Mouse (Mus musculus): ENCODE results near the gene Ehf. TPM values are rescaled to one million over a fixed set of nuclear protein-coding genes. Genes with fewer than 3 reads are reported as not detected.

Gene Ehf
- polyA plus RNA-seq, 1 experiment, result 0.11 TPM

GRCm38 (mm10) chr2:103293214-103293613, 9.9 kb downstream of the Ehf start:
- 26% methylated on average over 3 of the region's 3 CpGs for WGBS
- Histone ChIP-seq H3K27me3 (ENCODE audit: control insufficient read depth, insufficient read depth, low read length) (no peaks in the 10 kb centered on the region), H3K4me1 (ENCODE audit: control insufficient read depth, insufficient read depth, low read length) (no peaks in the 10 kb centered on the region), H3K27ac (ENCODE audit: insufficient read depth, low read length) (no peak overlapping the region), H3K4me3 (replicated peaks; ENCODE audit: insufficient read depth, low read depth, low read length) (no peak overlapping the region)
- TF ChIP-seq CTCF (IDR thresholded peaks at IDR 0.05; ENCODE audit: borderline replicate concordance, insufficient read depth, low read depth, low read length), result no peak
- TF ChIP-seq POLR2A (IDR thresholded peaks at IDR 0.05; ENCODE audit: borderline replicate concordance, insufficient read depth, low read length), result no peak
- DNase-seq, result no peak

- Histone ChIP-seq H3K27ac (ENCODE audit: insufficient read depth, low read length) (no peak overlapping the region), H3K27me3 (ENCODE audit: control insufficient read depth, insufficient read depth, low read length) (no peaks in the 10 kb centered on the region), H3K4me1 (ENCODE audit: control insufficient read depth, insufficient read depth, low read length) (no peaks in the 10 kb centered on the region), H3K4me3 (replicated peaks; ENCODE audit: insufficient read depth, low read depth, low read length) (no peak overlapping the region)
- 58% methylated on average over 2 of the region's 2 CpGs for WGBS
- no peak for DNase-seq
- TF ChIP-seq CTCF (IDR thresholded peaks at IDR 0.05; ENCODE audit: borderline replicate concordance, insufficient read depth, low read depth, low read length) (no peak), POLR2A (IDR thresholded peaks at IDR 0.05; ENCODE audit: borderline replicate concordance, insufficient read depth, low read length) (no peak)
Observed at GRCm38 (mm10) chr2:103290705-103291269, 12.3 kb downstream of the Ehf start.

- DNase-seq, result no peak
- Histone ChIP-seq H3K27me3 (ENCODE audit: control insufficient read depth, insufficient read depth, low read length) (no peaks in the 10 kb centered on the region), H3K27ac (ENCODE audit: insufficient read depth, low read length) (no peak overlapping the region), H3K4me1 (ENCODE audit: control insufficient read depth, insufficient read depth, low read length) (no peaks in the 10 kb centered on the region), H3K4me3 (replicated peaks; ENCODE audit: insufficient read depth, low read depth, low read length) (no peak overlapping the region)
- TF ChIP-seq CTCF (IDR thresholded peaks at IDR 0.05; ENCODE audit: borderline replicate concordance, insufficient read depth, low read depth, low read length), result no peak
- no peak for TF ChIP-seq POLR2A (IDR thresholded peaks at IDR 0.05; ENCODE audit: borderline replicate concordance, insufficient read depth, low read length)
- WGBS, result 96% methylated on average over 3 of the region's 3 CpGs
Observed at GRCm38 (mm10) chr2:103290167-103290566, 12.9 kb downstream of the Ehf start.

GRCm38 (mm10) chr2:103289407-103289950, 13.6 kb downstream of the Ehf start:
- H3K4me3 ChIP-seq (replicated peaks; ENCODE audit: insufficient read depth, low read depth, low read length), result no peak overlapping the region
- TF ChIP-seq POLR2A (IDR thresholded peaks at IDR 0.05; ENCODE audit: borderline replicate concordance, insufficient read depth, low read length) (no peak), CTCF (IDR thresholded peaks at IDR 0.05; ENCODE audit: borderline replicate concordance, insufficient read depth, low read depth, low read length) (no peak)
- no peak for DNase-seq
- no peaks in the 10 kb centered on the region for H3K4me1 ChIP-seq (ENCODE audit: control insufficient read depth, insufficient read depth, low read length)
- WGBS, result 78% methylated on average over 7 of the region's 7 CpGs
- no peaks in the 10 kb centered on the region for H3K27me3 ChIP-seq (ENCODE audit: control insufficient read depth, insufficient read depth, low read length)
- H3K27ac ChIP-seq (ENCODE audit: insufficient read depth, low read length), result no peak overlapping the region

GRCm38 (mm10) chr2:103287716-103288115, 15.4 kb downstream of the Ehf start:
- no peak overlapping the region for H3K27ac ChIP-seq (ENCODE audit: insufficient read depth, low read length)
- no peak overlapping the region for H3K4me3 ChIP-seq (replicated peaks; ENCODE audit: insufficient read depth, low read depth, low read length)
- no peak for DNase-seq
- TF ChIP-seq CTCF (IDR thresholded peaks at IDR 0.05; ENCODE audit: borderline replicate concordance, insufficient read depth, low read depth, low read length) (no peak), POLR2A (IDR thresholded peaks at IDR 0.05; ENCODE audit: borderline replicate concordance, insufficient read depth, low read length) (no peak)
- H3K27me3 ChIP-seq (ENCODE audit: control insufficient read depth, insufficient read depth, low read length), result no peaks in the 10 kb centered on the region
- no peaks in the 10 kb centered on the region for H3K4me1 ChIP-seq (ENCODE audit: control insufficient read depth, insufficient read depth, low read length)
- WGBS, result 78% methylated on average over 5 of the region's 5 CpGs

GRCm38 (mm10) chr2:103285561-103285960, 17.5 kb downstream of the Ehf start:
- 41% methylated on average over 2 of the region's 2 CpGs for WGBS
- TF ChIP-seq POLR2A (IDR thresholded peaks at IDR 0.05; ENCODE audit: borderline replicate concordance, insufficient read depth, low read length), result no peak
- TF ChIP-seq CTCF (IDR thresholded peaks at IDR 0.05; ENCODE audit: borderline replicate concordance, insufficient read depth, low read depth, low read length), result no peak
- no peak for DNase-seq

GRCm38 (mm10) chr2:103283730-103284129, 19.3 kb downstream of the Ehf start:
- WGBS, result 56% methylated on average over 8 of the region's 8 CpGs
- TF ChIP-seq POLR2A (IDR thresholded peaks at IDR 0.05; ENCODE audit: borderline replicate concordance, insufficient read depth, low read length) (no peak), CTCF (IDR thresholded peaks at IDR 0.05; ENCODE audit: borderline replicate concordance, insufficient read depth, low read depth, low read length) (no peak)
- Histone ChIP-seq H3K4me3 (replicated peaks; ENCODE audit: insufficient read depth, low read depth, low read length) (no peak overlapping the region), H3K4me1 (ENCODE audit: control insufficient read depth, insufficient read depth, low read length) (no peaks in the 10 kb centered on the region), H3K27ac (ENCODE audit: insufficient read depth, low read length) (no peak overlapping the region), H3K27me3 (ENCODE audit: control insufficient read depth, insufficient read depth, low read length) (no peaks in the 10 kb centered on the region)
- no peak for DNase-seq

More at GRCm38 (mm10) chr2:103285561-103285960, 17.5 kb downstream of the Ehf start:
- H3K27me3 ChIP-seq (ENCODE audit: control insufficient read depth, insufficient read depth, low read length), result no peaks in the 10 kb centered on the region
- H3K27ac ChIP-seq (ENCODE audit: insufficient read depth, low read length), result no peak overlapping the region
- H3K4me1 ChIP-seq (ENCODE audit: control insufficient read depth, insufficient read depth, low read length), result no peaks in the 10 kb centered on the region
- H3K4me3 ChIP-seq (replicated peaks; ENCODE audit: insufficient read depth, low read depth, low read length), result no peak overlapping the region

- H3K4me1 ChIP-seq (ENCODE audit: control insufficient read depth, insufficient read depth, low read length), result no peaks in the 10 kb centered on the region
- no peak for DNase-seq
- no peak overlapping the region for H3K4me3 ChIP-seq (replicated peaks; ENCODE audit: insufficient read depth, low read depth, low read length)
- WGBS, result 53% methylated on average over 8 of the region's 8 CpGs
- TF ChIP-seq POLR2A (IDR thresholded peaks at IDR 0.05; ENCODE audit: borderline replicate concordance, insufficient read depth, low read length) (no peak), CTCF (IDR thresholded peaks at IDR 0.05; ENCODE audit: borderline replicate concordance, insufficient read depth, low read depth, low read length) (no peak)
- H3K27me3 ChIP-seq (ENCODE audit: control insufficient read depth, insufficient read depth, low read length), result no peaks in the 10 kb centered on the region
- no peak overlapping the region for H3K27ac ChIP-seq (ENCODE audit: insufficient read depth, low read length)
Observed at GRCm38 (mm10) chr2:103282184-103282750, 20.8 kb downstream of the Ehf start.

Data from cerebellum, adult 2 months (tissue).